Mouse (Mus musculus) small intestine, adult 2 months (tissue): ENCODE data around the gene Gm19935.

Experiments
- CTCF ChIP-seq: fragments of 200-500 bp; IDR thresholded peaks from 2 replicates; pipeline ENCODE4 v1.5.1; 2012; ENCODE audit warnings: low read depth, mild to moderate bottlenecking, control low read depth, inconsistent platforms, low read length, moderate library complexity, mixed read lengths; ENCODE audit not compliant: insufficient replicate concordance, insufficient read length; ENCODE audit errors: extremely low read depth
- POLR2A ChIP-seq: fragments of 200-500 bp; IDR thresholded peaks from 2 replicates; pipeline ENCODE4 v1.6.1; 2012; ENCODE audit warnings: low read depth, mild to moderate bottlenecking, control low read depth, inconsistent platforms, low read length, moderate library complexity

DNA sequence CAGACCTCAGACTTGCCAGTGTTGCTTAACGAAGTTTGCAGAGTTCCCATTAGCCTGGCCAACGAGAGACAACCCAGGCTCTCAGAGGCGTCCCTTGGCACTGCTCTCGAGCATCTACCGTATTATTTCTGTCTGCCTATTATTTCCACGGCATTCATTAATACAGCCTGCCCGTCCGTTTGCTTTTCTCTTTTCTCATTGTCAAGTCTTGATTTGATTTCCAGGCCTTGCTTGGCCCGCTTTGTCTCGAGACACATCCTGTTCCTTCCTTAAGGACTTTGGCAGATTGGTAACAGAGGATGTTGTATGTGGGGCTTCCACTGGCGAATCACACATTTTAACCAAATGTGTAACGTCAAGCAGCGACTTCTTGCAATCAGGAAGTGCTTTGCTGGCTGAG is 24.1 kb upstream of the Gm19935 start:
- TF ChIP-seq POLR2A (no peak), CTCF (no peak)
